Mouse (Mus musculus): ENCODE data around the gene Cs. TPM values are rescaled to one million over a fixed set of nuclear protein-coding genes. Genes with fewer than 3 reads are reported as not detected.

The Cs gene
- polyA plus RNA-seq, 1 experiment from 2014 or later = 187 TPM

GRCm38 (mm10) chr10:128336597-128336996, 937 bp upstream of the Cs start:
- Histone ChIP-seq H3K9ac (peak overlapping the region; percentile 92), H3K4me1 (peaks cover 72% of the 10 kb centered on the region), H3K4me2 (peak overlapping the region; percentile 86), H3K9me3 (replicated peaks) (no peaks in the 10 kb centered on the region), H3K4me3 (peak overlapping the region; percentile 91), H3K27ac (peak overlapping the region; percentile 95), H3K36me3 (peaks cover 24% of the 10 kb centered on the region), H3K27me3 (replicated peaks) (no peaks in the 10 kb centered on the region)
- peak; percentile 57 for ATAC-seq
- WGBS (ENCODE audit: insufficient replicate concordance) = 35% methylated on average over 3 of the region's 3 CpGs

GRCm38 (mm10) chr10:128338415-128338814, 881 bp downstream of the Cs start:
- Histone ChIP-seq H3K27ac (peak overlapping the region; percentile 95), H3K4me3 (peak overlapping the region; percentile 91), H3K4me1 (peaks cover 84% of the 10 kb centered on the region), H3K27me3 (replicated peaks) (no peaks in the 10 kb centered on the region), H3K36me3 (peaks cover 29% of the 10 kb centered on the region), H3K4me2 (peak overlapping the region; percentile 86), H3K9me3 (replicated peaks) (no peaks in the 10 kb centered on the region), H3K9ac (peak overlapping the region; percentile 92)
- peak; percentile 2; the same call in 1 of the 2 replicates for ATAC-seq
- WGBS (ENCODE audit: insufficient replicate concordance) = 9% methylated on average over 5 of the region's 5 CpGs

- H3K4me3 ChIP-seq = peak overlapping the region; percentile 91
- no peak for ATAC-seq
- peaks cover 29% of the 10 kb centered on the region for H3K36me3 ChIP-seq
- peaks cover 90% of the 10 kb centered on the region for H3K4me1 ChIP-seq
- no peaks in the 10 kb centered on the region for H3K9me3 ChIP-seq (replicated peaks)
- no peaks in the 10 kb centered on the region for H3K27me3 ChIP-seq (replicated peaks)
- H3K9ac ChIP-seq = peak overlapping the region; percentile 92
- H3K27ac ChIP-seq = peak overlapping the region; percentile 95
- 60% methylated on average over 2 of the region's 2 CpGs for WGBS (ENCODE audit: insufficient replicate concordance)
- peak overlapping the region; percentile 86 for H3K4me2 ChIP-seq
Observed at GRCm38 (mm10) chr10:128338948-128339347, 1.4 kb downstream of the Cs start.

- 36% methylated on average over 2 of the region's 2 CpGs for WGBS (ENCODE audit: insufficient replicate concordance)
- H3K27me3 ChIP-seq (replicated peaks) = no peaks in the 10 kb centered on the region
- peak overlapping the region; percentile 86 for H3K4me2 ChIP-seq
- H3K4me3 ChIP-seq = no peak overlapping the region
- peak overlapping the region; percentile 41; the same call in 1 of the 2 replicates for H3K27ac ChIP-seq
- H3K4me1 ChIP-seq = peaks cover 91% of the 10 kb centered on the region
- H3K36me3 ChIP-seq = peaks cover 29% of the 10 kb centered on the region
- peak overlapping the region; percentile 92; the same call in 1 of the 2 replicates for H3K9ac ChIP-seq
- ATAC-seq = no peak
- no peaks in the 10 kb centered on the region for H3K9me3 ChIP-seq (replicated peaks)
Observed at GRCm38 (mm10) chr10:128340257-128340656, 2.7 kb downstream of the Cs start.

- Histone ChIP-seq H3K4me3 (no peak overlapping the region), H3K36me3 (peaks cover 49% of the 10 kb centered on the region), H3K4me1 (peaks cover 87% of the 10 kb centered on the region), H3K9me3 (replicated peaks) (no peaks in the 10 kb centered on the region), H3K4me2 (peak overlapping the region; percentile 25; the same call in 1 of the 2 replicates), H3K27ac (peak overlapping the region; percentile 71), H3K27me3 (replicated peaks) (no peaks in the 10 kb centered on the region), H3K9ac (0 out of 2 replicates have a peak overlapping the region, but pooled peaks have one; percentile 27)
- no peak for ATAC-seq
- WGBS (ENCODE audit: insufficient replicate concordance) = 84% methylated on average over 1 of the region's 1 CpGs
Observed at GRCm38 (mm10) chr10:128343436-128343835, 5.9 kb downstream of the Cs start.

GRCm38 (mm10) chr10:128344568-128345275, 7.2 kb downstream of the Cs start:
- peak overlapping the region; percentile 35 for H3K4me3 ChIP-seq
- H3K27ac ChIP-seq = peak overlapping the region; percentile 88
- no peaks in the 10 kb centered on the region for H3K27me3 ChIP-seq (replicated peaks)
- WGBS (ENCODE audit: insufficient replicate concordance) = 18% methylated on average over 7 of the region's 7 CpGs
- H3K4me1 ChIP-seq = peaks cover 74% of the 10 kb centered on the region
- H3K9ac ChIP-seq = peak overlapping the region; percentile 48; the same call in 1 of the 2 replicates
- H3K36me3 ChIP-seq = peaks cover 52% of the 10 kb centered on the region
- peak overlapping the region; percentile 67 for H3K4me2 ChIP-seq
- no peaks in the 10 kb centered on the region for H3K9me3 ChIP-seq (replicated peaks)
- peak; percentile 88 for ATAC-seq

- peaks cover 62% of the 10 kb centered on the region for H3K36me3 ChIP-seq
- H3K4me3 ChIP-seq = no peak overlapping the region
- H3K9ac ChIP-seq = no peak overlapping the region
- no peaks in the 10 kb centered on the region for H3K27me3 ChIP-seq (replicated peaks)
- ATAC-seq = no peak
- peaks cover 47% of the 10 kb centered on the region for H3K4me1 ChIP-seq
- no peak overlapping the region; the same call in 1 of the 2 replicates for H3K27ac ChIP-seq
- H3K9me3 ChIP-seq (replicated peaks) = no peaks in the 10 kb centered on the region
- H3K4me2 ChIP-seq = no peak overlapping the region
- 90% methylated on average over 8 of the region's 8 CpGs for WGBS (ENCODE audit: insufficient replicate concordance)
Observed at GRCm38 (mm10) chr10:128347541-128347940, 10.0 kb downstream of the Cs start.

- no peaks in the 10 kb centered on the region for H3K9me3 ChIP-seq (replicated peaks)
- no peak overlapping the region for H3K27ac ChIP-seq
- 52% methylated on average over 2 of the region's 2 CpGs for WGBS (ENCODE audit: insufficient replicate concordance)
- H3K27me3 ChIP-seq (replicated peaks) = no peaks in the 10 kb centered on the region
- no peak overlapping the region for H3K4me2 ChIP-seq
- H3K36me3 ChIP-seq = peaks cover 98% of the 10 kb centered on the region
- no peaks in the 10 kb centered on the region for H3K4me1 ChIP-seq
- H3K9ac ChIP-seq = no peak overlapping the region
- H3K4me3 ChIP-seq = no peak overlapping the region
- peak; percentile 36; the same call in 1 of the 2 replicates for ATAC-seq
Observed at GRCm38 (mm10) chr10:128358796-128359195, 21.3 kb downstream of the Cs start.

- Histone ChIP-seq H3K4me3 (no peak overlapping the region), H3K27me3 (replicated peaks) (no peaks in the 10 kb centered on the region), H3K4me1 (no peaks in the 10 kb centered on the region), H3K4me2 (no peak overlapping the region), H3K27ac (no peak overlapping the region), H3K36me3 (peaks cover 98% of the 10 kb centered on the region), H3K9me3 (replicated peaks) (no peaks in the 10 kb centered on the region), H3K9ac (no peak overlapping the region)
- WGBS (ENCODE audit: insufficient replicate concordance) = 82% methylated on average over 6 of the region's 6 CpGs
- ATAC-seq = no peak
Observed at GRCm38 (mm10) chr10:128359226-128359625, 21.7 kb downstream of the Cs start.

- Histone ChIP-seq H3K4me1 (peaks cover 9% of the 10 kb centered on the region), H3K4me3 (no peak overlapping the region), H3K9ac (no peak overlapping the region), H3K27me3 (replicated peaks) (no peaks in the 10 kb centered on the region), H3K27ac (no peak overlapping the region), H3K36me3 (peaks cover 92% of the 10 kb centered on the region), H3K4me2 (no peak overlapping the region), H3K9me3 (replicated peaks) (no peaks in the 10 kb centered on the region)
- no peak for ATAC-seq
- WGBS (ENCODE audit: insufficient replicate concordance) = 82% methylated on average over 6 of the region's 6 CpGs
Observed at GRCm38 (mm10) chr10:128361836-128362235, 24.3 kb downstream of the Cs start.

GRCm38 (mm10) chr10:128362568-128362967, 25.0 kb downstream of the Cs start:
- Histone ChIP-seq H3K9me3 (replicated peaks) (no peaks in the 10 kb centered on the region), H3K4me2 (no peak overlapping the region)
- WGBS (ENCODE audit: insufficient replicate concordance) = 45% methylated on average over 3 of the region's 3 CpGs

GRCm38 (mm10) chr10:128367899-128368401, 30.4 kb downstream of the Cs start:
- peak overlapping the region; percentile 76 for H3K4me3 ChIP-seq
- H3K36me3 ChIP-seq = peaks cover 30% of the 10 kb centered on the region
- H3K4me1 ChIP-seq = peaks cover 40% of the 10 kb centered on the region
- 23% methylated on average over 19 of the region's 19 CpGs for WGBS (ENCODE audit: insufficient replicate concordance)
- H3K9ac ChIP-seq = peak overlapping the region; percentile 81
- ATAC-seq = no peak
- H3K27me3 ChIP-seq (replicated peaks) = no peaks in the 10 kb centered on the region
- H3K27ac ChIP-seq = peak overlapping the region; percentile 90
- no peaks in the 10 kb centered on the region for H3K9me3 ChIP-seq (replicated peaks)
- H3K4me2 ChIP-seq = peak overlapping the region; percentile 96

More at GRCm38 (mm10) chr10:128362568-128362967, 25.0 kb downstream of the Cs start:
- ATAC-seq = no peak
- peaks cover 16% of the 10 kb centered on the region for H3K4me1 ChIP-seq
- H3K36me3 ChIP-seq = peaks cover 84% of the 10 kb centered on the region
- H3K4me3 ChIP-seq = no peak overlapping the region
- H3K27me3 ChIP-seq (replicated peaks) = no peaks in the 10 kb centered on the region
- no peak overlapping the region for H3K27ac ChIP-seq
- no peak overlapping the region for H3K9ac ChIP-seq
